Mouse (Mus musculus) liver, embryonic 15.5 days (tissue): ENCODE measurements around the gene Six2. TPM values are rescaled to one million over a fixed set of nuclear protein-coding genes. Genes with fewer than 3 reads are reported as not detected.

Source experiments
- ATAC-seq: fragments of 200-750 bp; cut with Nextera tagmentation; 2 replicates; pipeline ENCODE4 v1.8.0; 2017; ENCODE audit warnings: moderate number of reproducible peaks, mild to moderate bottlenecking, moderate library complexity; ENCODE audit not compliant: insufficient read depth
- H3K27ac ChIP-seq: fragments of 300-500 bp; sonication (generic); replicated peaks from 2 replicates; pipeline ENCODE4 v1.5.1; 2015; ENCODE audit warnings: mild to moderate bottlenecking, inconsistent platforms
- H3K27me3 ChIP-seq: fragments of 300-500 bp; sonication (generic); 2 replicates; pipeline ENCODE4 v1.6.1; 2015; ENCODE audit warnings: mild to moderate bottlenecking, inconsistent platforms
- H3K36me3 ChIP-seq: fragments of 300-500 bp; sonication (generic); replicated peaks from 2 replicates; pipeline ENCODE4 v1.6.1; 2015; ENCODE audit warnings: moderate library complexity, mild to moderate bottlenecking, inconsistent platforms
- H3K4me1 ChIP-seq: fragments of 300-500 bp; sonication (generic); replicated peaks from 2 replicates; pipeline ENCODE4 v1.6.1; 2015; ENCODE audit warnings: inconsistent platforms
- H3K4me2 ChIP-seq: fragments of 300-500 bp; sonication (generic); 2 replicates; pipeline ENCODE4 v1.6.1; 2015; ENCODE audit warnings: moderate library complexity, mild to moderate bottlenecking, inconsistent platforms
- H3K4me3 ChIP-seq: fragments of 300-500 bp; sonication (generic); replicated peaks from 2 replicates; pipeline ENCODE4 v1.5.1; 2015; ENCODE audit warnings: mild to moderate bottlenecking, inconsistent platforms
- H3K9ac ChIP-seq: fragments of 300-500 bp; sonication (generic); 2 replicates; pipeline ENCODE4 v1.6.1; 2015; ENCODE audit warnings: moderate library complexity, mild to moderate bottlenecking, inconsistent platforms
- H3K9me3 ChIP-seq: fragments of 300-500 bp; sonication (generic); replicated peaks from 2 replicates; pipeline ENCODE4 v1.6.1; 2016; ENCODE audit warnings: inconsistent platforms
- WGBS: fragments of 180-500 bp; shearing (Covaris S2); methylation state at CpG from one replicate; pipeline ENCODE4 v1.1.7; 2015; ENCODE audit warnings: mixed read lengths; ENCODE audit not compliant: insufficient replicate concordance; 5-methylcytosine and 5-hydroxymethylcytosine counted together
- polyA plus RNA-seq: library from polyadenylated mRNA; unstranded; fragments of >200 nt; fragmentation: Nextera tagmentation; extraction: Ambion mirVana; gene quantifications from 2 replicates; pipeline ENCODE4 v1.2.1, GENCODE M21; 2015

Gene Six2
- polyA plus RNA-seq, 1 experiment from 2014 or later, result not detected

- Histone ChIP-seq H3K27me3 (peaks cover 14% of the 10 kb centered on the region), H3K4me2 (no peak overlapping the region), H3K9ac (no peak overlapping the region), H3K4me1 (no peaks in the 10 kb centered on the region), H3K36me3 (no peaks in the 10 kb centered on the region), H3K27ac (no peak overlapping the region), H3K4me3 (no peak overlapping the region), H3K9me3 (no peaks in the 10 kb centered on the region)
- WGBS, result 56% methylated on average over 12 of the region's 12 CpGs
- no peak for ATAC-seq
Observed at GRCm38 (mm10) chr17:85704369-85705260, 16.5 kb upstream of the Six2 start.

DNA sequence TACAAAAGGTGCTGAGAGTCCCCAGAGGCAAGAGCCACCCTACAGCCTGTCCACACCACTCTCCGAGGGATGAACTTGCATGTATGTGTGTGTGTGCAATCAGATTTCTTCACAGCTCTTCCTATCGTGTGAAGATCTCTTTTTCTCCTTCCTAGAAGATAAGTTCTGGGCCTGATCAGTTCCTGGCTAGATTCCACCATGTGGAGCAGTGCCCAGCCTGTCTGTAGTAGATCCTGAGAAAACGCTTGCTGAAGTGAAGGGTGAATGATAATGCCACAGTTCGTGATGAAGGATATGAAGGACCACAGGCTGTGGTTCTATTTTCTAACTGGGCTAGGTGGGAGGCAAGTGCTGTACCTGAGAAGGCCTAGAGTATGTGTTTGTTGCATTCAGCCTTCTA, 12.0 kb upstream of the Six2 start:
- no peak overlapping the region for H3K4me3 ChIP-seq
- peaks cover 50% of the 10 kb centered on the region for H3K27me3 ChIP-seq
- no peak overlapping the region for H3K27ac ChIP-seq
- no peaks in the 10 kb centered on the region for H3K9me3 ChIP-seq
- WGBS, result 43% methylated on average over 4 of the region's 4 CpGs
- H3K9ac ChIP-seq, result no peak overlapping the region
- 0 out of 2 replicates have a peak, but pooled peaks cover 3% of the 10 kb centered on the region for H3K4me1 ChIP-seq
- H3K36me3 ChIP-seq, result no peaks in the 10 kb centered on the region
- no peak for ATAC-seq
- H3K4me2 ChIP-seq, result no peak overlapping the region

- WGBS, result 63% methylated on average over 6 of the region's 6 CpGs
- no peak overlapping the region for H3K4me3 ChIP-seq
- H3K4me2 ChIP-seq, result no peak overlapping the region
- H3K9me3 ChIP-seq, result no peaks in the 10 kb centered on the region
- no peak overlapping the region for H3K9ac ChIP-seq
- no peak for ATAC-seq
- H3K27ac ChIP-seq, result no peak overlapping the region
- peaks cover 53% of the 10 kb centered on the region for H3K27me3 ChIP-seq
- 0 out of 2 replicates have a peak, but pooled peaks cover 3% of the 10 kb centered on the region for H3K4me1 ChIP-seq
- no peaks in the 10 kb centered on the region for H3K36me3 ChIP-seq
Observed at GRCm38 (mm10) chr17:85698643-85699042, 10.6 kb upstream of the Six2 start.

DNA sequence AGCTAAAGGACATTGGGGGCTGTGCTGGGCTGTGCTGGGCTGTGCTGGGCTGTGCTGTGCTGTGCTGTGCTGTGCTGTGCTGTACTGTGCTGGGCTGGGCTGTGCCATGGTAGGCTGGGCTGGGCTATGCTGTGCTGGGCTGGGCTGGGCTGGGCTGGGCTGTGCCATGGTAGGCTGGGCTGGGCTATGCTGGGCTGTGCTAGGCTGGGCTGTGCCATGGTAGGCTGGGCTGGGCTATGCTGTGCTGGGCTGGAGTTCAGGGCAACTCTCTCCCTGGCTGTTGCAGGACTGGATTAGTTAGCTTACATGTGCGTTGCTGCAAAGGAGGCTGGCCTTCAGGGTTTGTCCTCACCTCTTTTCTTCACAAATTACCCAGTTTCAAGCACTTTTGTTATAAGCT, 9.9 kb upstream of the Six2 start:
- Histone ChIP-seq H3K4me3 (no peak overlapping the region), H3K27ac (no peak overlapping the region), H3K9ac (no peak overlapping the region), H3K4me1 (0 out of 2 replicates have a peak, but pooled peaks cover 3% of the 10 kb centered on the region), H3K4me2 (no peak overlapping the region), H3K36me3 (no peaks in the 10 kb centered on the region), H3K9me3 (no peaks in the 10 kb centered on the region), H3K27me3 (peaks cover 60% of the 10 kb centered on the region)
- ATAC-seq, result no peak
- 52% methylated on average over 1 of the region's 1 CpGs for WGBS

GRCm38 (mm10) chr17:85694499-85694898, 6.4 kb upstream of the Six2 start:
- H3K27me3 ChIP-seq, result peaks cover 89% of the 10 kb centered on the region
- no peak overlapping the region for H3K27ac ChIP-seq
- 75% methylated on average over 6 of the region's 6 CpGs for WGBS

GRCm38 (mm10) chr17:85693101-85693500, 5.0 kb upstream of the Six2 start:
- Histone ChIP-seq H3K4me2 (no peak overlapping the region), H3K27me3 (peaks cover 94% of the 10 kb centered on the region), H3K4me1 (peaks cover 3% of the 10 kb centered on the region; the same call in 1 of the 2 replicates), H3K9ac (no peak overlapping the region), H3K27ac (no peak overlapping the region), H3K36me3 (no peaks in the 10 kb centered on the region), H3K4me3 (no peak overlapping the region), H3K9me3 (no peaks in the 10 kb centered on the region)
- 5% methylated on average over 9 of the region's 9 CpGs for WGBS
- no peak for ATAC-seq

More at GRCm38 (mm10) chr17:85694499-85694898, 6.4 kb upstream of the Six2 start:
- H3K36me3 ChIP-seq, result no peaks in the 10 kb centered on the region
- no peak overlapping the region for H3K4me2 ChIP-seq
- H3K4me3 ChIP-seq, result no peak overlapping the region
- no peaks in the 10 kb centered on the region for H3K9me3 ChIP-seq
- ATAC-seq, result no peak
- no peak overlapping the region for H3K9ac ChIP-seq
- H3K4me1 ChIP-seq, result 0 out of 2 replicates have a peak, but pooled peaks cover 3% of the 10 kb centered on the region

- no peak overlapping the region for H3K4me3 ChIP-seq
- H3K36me3 ChIP-seq, result no peaks in the 10 kb centered on the region
- H3K9ac ChIP-seq, result no peak overlapping the region
- H3K27me3 ChIP-seq, result peaks cover 94% of the 10 kb centered on the region
- H3K4me1 ChIP-seq, result peaks cover 3% of the 10 kb centered on the region; the same call in 1 of the 2 replicates
- 1% methylated on average over 23 of the region's 23 CpGs for WGBS
- H3K4me2 ChIP-seq, result no peak overlapping the region
- no peaks in the 10 kb centered on the region for H3K9me3 ChIP-seq
- no peak overlapping the region for H3K27ac ChIP-seq
- no peak for ATAC-seq
Observed at GRCm38 (mm10) chr17:85692594-85692993, 4.5 kb upstream of the Six2 start.

- Histone ChIP-seq H3K27me3 (peaks cover 96% of the 10 kb centered on the region), H3K4me1 (peaks cover 3% of the 10 kb centered on the region; the same call in 1 of the 2 replicates), H3K4me3 (no peak overlapping the region), H3K36me3 (no peaks in the 10 kb centered on the region), H3K27ac (no peak overlapping the region), H3K4me2 (no peak overlapping the region), H3K9ac (no peak overlapping the region), H3K9me3 (no peaks in the 10 kb centered on the region)
- 4% methylated on average over 43 of the region's 43 CpGs for WGBS
- ATAC-seq, result no peak
Observed at GRCm38 (mm10) chr17:85691701-85692536, 3.8 kb upstream of the Six2 start.

GRCm38 (mm10) chr17:85690969-85691335, 2.9 kb upstream of the Six2 start:
- H3K36me3 ChIP-seq, result no peaks in the 10 kb centered on the region
- H3K9ac ChIP-seq, result no peak overlapping the region
- H3K9me3 ChIP-seq, result no peaks in the 10 kb centered on the region
- ATAC-seq, result no peak
- H3K27ac ChIP-seq, result no peak overlapping the region
- H3K27me3 ChIP-seq, result peaks cover 98% of the 10 kb centered on the region
- no peak overlapping the region for H3K4me2 ChIP-seq
- 6% methylated on average over 4 of the region's 4 CpGs for WGBS
- H3K4me3 ChIP-seq, result no peak overlapping the region
- H3K4me1 ChIP-seq, result no peaks in the 10 kb centered on the region; the same call in 1 of the 2 replicates

DNA sequence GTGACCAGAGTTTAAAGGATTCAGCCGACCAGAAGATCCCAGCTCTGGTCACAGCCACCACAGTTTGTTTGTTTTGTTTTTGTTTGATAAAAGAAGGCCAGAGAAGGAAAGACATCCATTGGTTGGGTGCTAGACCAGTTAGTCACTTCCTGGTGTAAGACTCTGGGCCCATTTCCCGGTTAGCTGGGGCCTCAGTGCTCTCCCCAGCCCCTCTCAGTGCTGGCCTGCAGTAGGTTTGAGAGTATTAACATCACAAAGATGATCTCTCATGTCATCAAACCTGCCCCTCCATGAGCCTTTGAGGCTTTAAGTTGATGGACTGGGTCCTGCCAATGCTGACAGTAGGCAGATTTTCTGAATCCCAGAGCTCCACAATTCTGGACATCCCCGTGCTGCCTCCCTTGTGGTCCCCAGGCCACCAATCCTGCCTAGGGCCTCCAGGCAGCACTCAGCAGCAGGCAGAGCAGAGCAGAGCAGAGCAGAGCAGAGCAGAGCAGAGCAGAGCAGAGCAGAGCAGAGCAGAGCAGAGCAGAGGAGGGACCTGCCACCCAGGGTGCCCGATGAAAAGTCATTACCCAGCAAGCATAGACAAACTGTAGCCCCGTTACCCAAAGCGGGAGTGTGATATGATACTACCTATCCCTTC, 2.4 kb upstream of the Six2 start:
- H3K4me2 ChIP-seq, result no peak overlapping the region
- H3K4me3 ChIP-seq, result no peak overlapping the region
- WGBS, result 5% methylated on average over 6 of the region's 6 CpGs
- H3K9me3 ChIP-seq, result no peaks in the 10 kb centered on the region
- H3K36me3 ChIP-seq, result no peaks in the 10 kb centered on the region
- ATAC-seq, result no peak
- no peak overlapping the region for H3K9ac ChIP-seq
- H3K27me3 ChIP-seq, result peaks cover 98% of the 10 kb centered on the region
- H3K27ac ChIP-seq, result no peak overlapping the region
- no peaks in the 10 kb centered on the region; the same call in 1 of the 2 replicates for H3K4me1 ChIP-seq
